In genomic region chr13:75541446-75541845, GRCm38 (mm10) we compare ENCODE assay signal across 19 mouse cellular contexts.
DNase-seq lines count a peak whose midpoint lies in the region; ATAC-seq and TF ChIP-seq lines count a peak whose summit lies in the region.
"Had no signal": no experiment of that assay in that cellular context is flagged by ENCODE, and none has a peak within 500 bp of the region (broad histone marks: within the 10 kb centered on the region; RNA-seq: fewer than 3 reads in every experiment).

No protein-coding gene starts in this region.

- H3K4me2 ChIP-seq in hindbrain, embryonic 16.5 days (ENCODE audit: low read length): no peak overlapping the region
- no peak overlapping the region for H3K4me2 ChIP-seq in hindbrain, embryonic 11.5 days (replicated peaks; ENCODE audit: low read depth, low read length)
- H3K4me2 ChIP-seq in midbrain, postnatal 0 days (ENCODE audit: low read depth, low read length, poor library complexity, severe bottlenecking): no peak overlapping the region
- no peak overlapping the region for H3K4me2 ChIP-seq in midbrain, embryonic 16.5 days (ENCODE audit: low read length)
- H3K4me2 ChIP-seq: heart, embryonic 13.5 days; limb, embryonic 15.5 days; midbrain, embryonic 11.5 days had no signal

- no peaks in the 10 kb centered on the region for H3K4me1 ChIP-seq in hindbrain, embryonic 16.5 days (ENCODE audit: control insufficient read depth, insufficient read depth, low read depth, low read length)
- H3K4me1 ChIP-seq in hindbrain, embryonic 11.5 days (replicated peaks; ENCODE audit: control insufficient read depth, insufficient read depth, low read length): no peaks in the 10 kb centered on the region
- H3K4me1 ChIP-seq in midbrain, postnatal 0 days (ENCODE audit: insufficient read depth, low read length): no peaks in the 10 kb centered on the region
- no peaks in the 10 kb centered on the region for H3K4me1 ChIP-seq in midbrain, embryonic 16.5 days (ENCODE audit: control insufficient read depth, insufficient read depth, low read length)
- no peaks in the 10 kb centered on the region for H3K4me1 ChIP-seq in embryonic facial prominence, embryonic 10.5 days

- H3K27me3 ChIP-seq in hindbrain, embryonic 16.5 days (replicated peaks; ENCODE audit: control insufficient read depth, insufficient read depth, low read length): no peaks in the 10 kb centered on the region
- H3K27me3 ChIP-seq in hindbrain, embryonic 11.5 days (ENCODE audit: control insufficient read depth, insufficient read depth, low read length): no peaks in the 10 kb centered on the region
- no peaks in the 10 kb centered on the region for H3K27me3 ChIP-seq in midbrain, postnatal 0 days (ENCODE audit: insufficient read depth, low read length)
- no peaks in the 10 kb centered on the region for H3K27me3 ChIP-seq in midbrain, embryonic 16.5 days (ENCODE audit: control insufficient read depth, insufficient read depth, low read depth, low read length)
- no peaks in the 10 kb centered on the region for H3K27me3 ChIP-seq in embryonic facial prominence, embryonic 10.5 days (replicated peaks; ENCODE audit: low read depth, poor library complexity, severe bottlenecking)
- H3K27me3 ChIP-seq: heart, embryonic 13.5 days; limb, embryonic 15.5 days had no signal

- no peak for TF ChIP-seq CTCF in midbrain, postnatal 0 days (IDR thresholded peaks at IDR 0.05)
- no peak for TF ChIP-seq CTCF in layer of hippocampus, adult 2 months (conservative IDR thresholded peaks at IDR 0.05)

- no peaks in the 10 kb centered on the region for H3K9me3 ChIP-seq in hindbrain, embryonic 16.5 days (ENCODE audit: control insufficient read depth, low read length)
- no peaks in the 10 kb centered on the region for H3K9me3 ChIP-seq in hindbrain, embryonic 11.5 days (ENCODE audit: control insufficient read depth, low read length)
- H3K9me3 ChIP-seq in midbrain, postnatal 0 days (ENCODE audit: low read length): no peaks in the 10 kb centered on the region
- H3K9me3 ChIP-seq in midbrain, embryonic 16.5 days (replicated peaks; ENCODE audit: control insufficient read depth, low read length, poor library complexity, severe bottlenecking): no peaks in the 10 kb centered on the region
- no peaks in the 10 kb centered on the region for H3K9me3 ChIP-seq in embryonic facial prominence, embryonic 10.5 days
- H3K9me3 ChIP-seq: heart, embryonic 13.5 days; hindbrain, embryonic 10.5 days; limb, embryonic 15.5 days had no signal

- no peaks in the 10 kb centered on the region for H3K36me3 ChIP-seq in hindbrain, embryonic 16.5 days (ENCODE audit: control insufficient read depth, insufficient read depth, low read length)
- no peaks in the 10 kb centered on the region for H3K36me3 ChIP-seq in hindbrain, embryonic 11.5 days (ENCODE audit: control insufficient read depth, insufficient read depth, low read length)
- H3K36me3 ChIP-seq in midbrain, postnatal 0 days (ENCODE audit: insufficient read depth, low read length): no peaks in the 10 kb centered on the region
- H3K36me3 ChIP-seq in midbrain, embryonic 16.5 days (ENCODE audit: control insufficient read depth, insufficient read depth, low read length): no peaks in the 10 kb centered on the region
- H3K36me3 ChIP-seq in embryonic facial prominence, embryonic 10.5 days (replicated peaks): no peaks in the 10 kb centered on the region
- H3K36me3 ChIP-seq: heart, embryonic 13.5 days; hindbrain, embryonic 10.5 days; limb, embryonic 15.5 days had no signal

- ATAC-seq in hindbrain, embryonic 16.5 days: peak; percentile 71; the same call in 1 of the 2 replicates
- no peak for ATAC-seq in hindbrain, embryonic 11.5 days (ENCODE audit: low FRiP score)
- ATAC-seq in midbrain, postnatal 0 days (ENCODE audit: low FRiP score): no peak
- no peak for ATAC-seq in midbrain, embryonic 16.5 days
- no peak for ATAC-seq in erythroid progenitor cell, adult 5-6 weeks (replicated peaks; ENCODE audit: low FRiP score, poor library complexity, severe bottlenecking)
- ATAC-seq: activated CD4-positive, CD25-positive, alpha-beta regulatory T cell, adult 4 months; intestine, embryonic 16.5 days; liver, postnatal 0 days had no signal

- DNase-seq in hindbrain, embryonic 11.5 days (ENCODE audit: low spot score): no peak
- peak; percentile 53 for DNase-seq in midbrain, postnatal 0 days (ENCODE audit: low spot score)
- DNase-seq in embryonic facial prominence, embryonic 10.5 days (ENCODE audit: low spot score): peak; percentile 20
- DNase-seq in layer of hippocampus, adult 2 months (ENCODE audit: low spot score in 2 of 2): no peak
- DNase-seq: adrenal gland, postnatal 36 days; liver, postnatal 0 days; lung, postnatal 36 days; right cerebral cortex, postnatal 25 days; thymus, adult 18-20 months had no signal

- no peak overlapping the region for H3K9ac ChIP-seq in hindbrain, embryonic 16.5 days (ENCODE audit: low read depth, low read length)
- H3K9ac ChIP-seq in hindbrain, embryonic 11.5 days (ENCODE audit: low read depth, low read length): no peak overlapping the region
- no peak overlapping the region for H3K9ac ChIP-seq in midbrain, postnatal 0 days (replicated peaks; ENCODE audit: low read length, poor library complexity, severe bottlenecking)
- H3K9ac ChIP-seq in midbrain, embryonic 16.5 days (ENCODE audit: low read depth, low read length): no peak overlapping the region
- H3K9ac ChIP-seq: heart, embryonic 13.5 days; limb, embryonic 15.5 days; liver, postnatal 0 days had no signal

- no peak overlapping the region for H3K4me3 ChIP-seq in hindbrain, embryonic 16.5 days (ENCODE audit: low read length)
- H3K4me3 ChIP-seq in hindbrain, embryonic 11.5 days (ENCODE audit: low read depth, low read length): no peak overlapping the region
- no peak overlapping the region for H3K4me3 ChIP-seq in midbrain, postnatal 0 days (ENCODE audit: low read depth, low read length)
- no peak overlapping the region for H3K4me3 ChIP-seq in midbrain, embryonic 16.5 days (ENCODE audit: low read depth, low read length)
- no peak overlapping the region for H3K4me3 ChIP-seq in embryonic facial prominence, embryonic 10.5 days
- no peak overlapping the region for H3K4me3 ChIP-seq in layer of hippocampus, adult 2 months
- H3K4me3 ChIP-seq: heart, embryonic 13.5 days; hindbrain, embryonic 10.5 days; left cerebral cortex, adult 2 months; limb, embryonic 15.5 days had no signal

- WGBS in hindbrain, embryonic 16.5 days: 57% methylated on average over 2 of the region's 2 CpGs
- WGBS in hindbrain, embryonic 11.5 days: 82% methylated on average over 2 of the region's 2 CpGs
- WGBS in midbrain, postnatal 0 days: 70% methylated on average over 2 of the region's 2 CpGs
- 48% methylated on average over 2 of the region's 2 CpGs for WGBS in midbrain, embryonic 16.5 days
- 71% methylated on average over 2 of the region's 2 CpGs for WGBS in embryonic facial prominence, embryonic 10.5 days

- no peak overlapping the region for H3K27ac ChIP-seq in hindbrain, embryonic 16.5 days (ENCODE audit: low read depth, low read length)
- H3K27ac ChIP-seq in hindbrain, embryonic 11.5 days (ENCODE audit: low read depth, low read length): no peak overlapping the region
- no peak overlapping the region for H3K27ac ChIP-seq in midbrain, postnatal 0 days (ENCODE audit: low read depth, low read length)
- H3K27ac ChIP-seq in midbrain, embryonic 16.5 days (ENCODE audit: low read length): no peak overlapping the region
- H3K27ac ChIP-seq in embryonic facial prominence, embryonic 10.5 days (replicated peaks): no peak overlapping the region
- H3K27ac ChIP-seq in layer of hippocampus, adult 2 months: no peak overlapping the region
- H3K27ac ChIP-seq: heart, embryonic 13.5 days; hindbrain, embryonic 10.5 days; left cerebral cortex, adult 2 months; limb, embryonic 15.5 days had no signal

Comparison
In these comparisons a context has a peak if more than half of its experiments do, and no peak if none do; other contexts are left out.
1. DNase-seq: peak in midbrain, postnatal 0 days (single experiment) and embryonic facial prominence, embryonic 10.5 days (single experiment); none in hindbrain, embryonic 11.5 days (single experiment) and layer of hippocampus, adult 2 months (0 of 2).